Mouse (Mus musculus) intestine, embryonic 14.5 days (tissue): ENCODE data around the gene 1810010H24Rik. TPM values are rescaled to one million over a fixed set of nuclear protein-coding genes. Genes with fewer than 3 reads are reported as not detected.
A peak's percentile ranks its signal among the peaks of the same experiment; 100 is the strongest.
"Not testable (repeated sequence)": the region's sequence is repeated elsewhere in the genome, so short reads cannot be mapped to it uniquely, and the experiment has no call there.

ENCODE experiments used
- ATAC-seq: fragments of 200-750 bp; cut with Nextera tagmentation; replicated peaks from 2 replicates; pipeline ENCODE4 v1.8.0; 2017; ENCODE audit warnings: low read depth, moderate number of reproducible peaks, moderate TSS enrichment, moderate library complexity; ENCODE audit not compliant: low FRiP score, low TSS enrichment
- DNase-seq: peaks from one replicate; pipeline ENCODE4 v3.0.0-alpha.2; 2018; ENCODE audit warnings: low spot score
- H3K27ac ChIP-seq: fragments of 300-500 bp; sonication (generic); 2 replicates; pipeline ENCODE4 v1.5.1; 2014; ENCODE audit warnings: low read depth, mild to moderate bottlenecking, control low read depth
- H3K27me3 ChIP-seq: fragments of 300-500 bp; sonication (generic); replicated peaks from 2 replicates; pipeline ENCODE4 v1.6.1; 2014; ENCODE audit warnings: low read length, control low read depth; ENCODE audit not compliant: control insufficient read depth, insufficient read depth
- H3K36me3 ChIP-seq: fragments of 300-500 bp; sonication (generic); 2 replicates; pipeline ENCODE4 v1.6.1; 2014; ENCODE audit warnings: low read length, control low read depth; ENCODE audit not compliant: control insufficient read depth, insufficient read depth
- H3K4me1 ChIP-seq: fragments of 300-500 bp; sonication (generic); replicated peaks from 2 replicates; pipeline ENCODE4 v1.6.1; 2014; ENCODE audit warnings: low read length, control low read depth, mixed read lengths; ENCODE audit not compliant: control insufficient read depth, insufficient read depth
- H3K4me2 ChIP-seq: fragments of 300-500 bp; sonication (generic); 2 replicates; pipeline ENCODE4 v1.6.1; 2014; ENCODE audit warnings: low read length
- H3K4me3 ChIP-seq: fragments of 300-500 bp; sonication (generic); 2 replicates; pipeline ENCODE4 v1.5.1; 2014; ENCODE audit warnings: low read depth, low read length, control low read depth, mixed read lengths
- H3K9ac ChIP-seq: fragments of 300-500 bp; sonication (generic); 2 replicates; pipeline ENCODE4 v1.6.1; 2014; ENCODE audit warnings: mild to moderate bottlenecking, low read length
- H3K9me3 ChIP-seq: fragments of 300-500 bp; sonication (generic); 2 replicates; pipeline ENCODE4 v1.6.1; 2016; ENCODE audit warnings: low read length, control low read depth; ENCODE audit not compliant: control insufficient read depth
- WGBS: fragments of 180-500 bp; shearing (Covaris S2); extraction: QIAGEN DNeasy Blood & Tissue Kit; methylation state at CpG from one replicate; pipeline ENCODE4 v1.1.7; 2014; 5-methylcytosine and 5-hydroxymethylcytosine counted together
- polyA plus RNA-seq: library from polyadenylated mRNA; unstranded; fragments of >200 nt; fragmentation: Nextera tagmentation; extraction: Ambion mirVana; gene quantifications from 2 replicates; pipeline ENCODE4 v1.2.1, GENCODE M21; 2014

The 1810010H24Rik gene
- polyA plus RNA-seq, 1 experiment from 2014 or later, result 2.9 TPM

DNA sequence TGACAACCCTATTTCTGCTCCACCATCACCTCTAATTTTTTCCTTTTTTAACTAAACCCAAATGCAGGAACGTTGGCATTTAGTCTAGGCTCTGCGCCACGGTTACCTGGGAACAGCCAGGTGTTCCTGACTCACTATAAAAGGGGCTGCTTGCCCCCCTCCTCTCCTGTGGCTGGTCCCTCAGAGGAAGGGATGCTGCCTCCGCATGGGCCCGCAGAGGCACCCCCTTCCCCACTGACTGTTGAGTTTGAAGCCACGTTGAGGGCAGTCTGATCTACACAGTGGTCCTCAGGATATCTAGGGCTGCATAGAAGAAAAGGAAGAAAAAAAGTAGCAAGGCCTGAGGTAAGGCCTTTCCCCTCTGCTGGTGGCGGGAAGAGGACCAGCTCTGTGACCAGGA is 14.3 kb upstream of the 1810010H24Rik start:
- H3K4me3 ChIP-seq, result no peak overlapping the region
- H3K27me3 ChIP-seq, result no peaks in the 10 kb centered on the region
- H3K4me2 ChIP-seq, result peak overlapping the region; percentile 50; the same call in 1 of the 2 replicates
- no peak for ATAC-seq
- H3K9ac ChIP-seq, result no peak overlapping the region
- DNase-seq, result peak; percentile 50
- no peak overlapping the region for H3K27ac ChIP-seq
- H3K9me3 ChIP-seq, result no peaks in the 10 kb centered on the region
- H3K4me1 ChIP-seq, result peaks cover 9% of the 10 kb centered on the region
- H3K36me3 ChIP-seq, result no peaks in the 10 kb centered on the region
- 78% methylated on average over 7 of the region's 7 CpGs for WGBS

DNA sequence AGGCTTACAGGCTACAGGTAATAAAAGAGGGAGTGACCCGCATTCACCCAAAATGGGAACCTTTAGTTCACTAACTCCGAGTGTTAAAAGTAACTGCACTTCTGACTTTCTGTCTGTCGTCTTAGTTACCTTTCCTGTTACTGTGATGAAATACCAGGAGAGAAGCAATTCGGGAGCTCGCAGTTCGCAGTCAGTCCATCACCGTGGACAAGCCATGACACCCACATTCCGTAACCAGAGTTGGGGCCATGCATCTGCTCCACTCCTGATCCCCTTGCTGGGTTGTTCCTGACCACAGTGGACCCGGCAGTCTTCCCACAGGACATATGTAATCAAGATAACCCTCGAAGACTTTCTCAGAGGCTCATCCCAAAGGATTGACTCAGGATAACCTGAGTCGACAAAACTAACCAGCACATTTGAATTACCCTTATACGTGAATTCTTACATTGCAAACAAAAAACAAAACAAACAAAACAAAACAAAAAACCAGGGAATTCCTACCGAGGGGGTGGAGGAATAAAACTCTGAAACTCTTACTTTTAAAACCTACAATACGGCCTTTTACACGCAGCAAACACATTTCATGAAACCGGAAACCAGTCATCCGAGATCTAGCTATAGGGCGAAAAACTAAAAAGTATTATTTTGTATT is 13.7 kb upstream of the 1810010H24Rik start:
- Histone ChIP-seq H3K4me2 (peak overlapping the region; percentile 50), H3K9ac (peak overlapping the region; percentile 59), H3K4me3 (peak overlapping the region; percentile 45), H3K4me1 (peaks cover 9% of the 10 kb centered on the region), H3K27ac (peak overlapping the region; percentile 87), H3K9me3 (no peaks in the 10 kb centered on the region), H3K36me3 (no peaks in the 10 kb centered on the region), H3K27me3 (no peaks in the 10 kb centered on the region)
- ATAC-seq (no peak), DNase-seq (peak; percentile 51)
- WGBS, result 24% methylated on average over 18 of the region's 18 CpGs

DNA sequence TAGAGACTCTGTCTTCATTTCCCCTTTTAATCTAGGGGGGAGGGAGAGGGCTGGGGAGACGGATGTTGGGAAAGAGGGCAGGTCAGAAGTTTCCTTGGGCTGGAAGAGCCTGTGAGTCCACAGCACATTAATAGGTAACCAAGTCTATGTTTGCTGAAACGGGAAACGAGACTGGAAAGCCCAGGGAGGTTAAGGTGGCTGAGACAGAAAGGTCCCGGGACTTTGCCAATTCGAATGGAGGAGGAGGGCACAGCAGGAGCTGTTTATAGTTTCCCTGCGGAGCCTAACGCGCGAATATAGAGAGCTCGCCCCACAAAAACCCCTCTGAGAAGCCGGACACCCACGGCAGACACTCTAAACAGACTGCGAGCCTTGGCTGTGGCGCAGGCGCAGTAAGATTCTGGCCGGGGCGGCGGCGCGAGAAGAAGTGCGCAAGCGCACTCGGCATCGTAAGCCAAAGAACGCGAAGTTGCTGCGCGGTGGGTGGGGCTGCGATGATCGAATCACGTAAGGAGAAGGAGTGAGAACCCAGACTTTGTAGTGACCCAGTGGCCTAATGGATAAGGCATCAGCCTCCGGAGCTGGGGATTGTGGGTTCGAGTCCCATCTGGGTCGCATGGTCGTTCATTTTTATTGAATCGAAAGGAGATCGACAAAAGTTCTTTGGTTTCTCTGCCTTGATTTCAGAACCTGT is 13.0 kb upstream of the 1810010H24Rik start:
- peak overlapping the region; percentile 87 for H3K27ac ChIP-seq
- H3K9me3 ChIP-seq, result no peaks in the 10 kb centered on the region
- DNase-seq, result peak; percentile 100
- peak overlapping the region; percentile 50 for H3K4me2 ChIP-seq
- no peaks in the 10 kb centered on the region for H3K27me3 ChIP-seq
- H3K9ac ChIP-seq, result peak overlapping the region; percentile 59
- ATAC-seq, result peak; percentile 95
- peaks cover 9% of the 10 kb centered on the region for H3K4me1 ChIP-seq
- no peaks in the 10 kb centered on the region for H3K36me3 ChIP-seq
- WGBS, result under 1% methylated on average over 37 of the region's 37 CpGs
- H3K4me3 ChIP-seq, result peak overlapping the region; percentile 45

DNA sequence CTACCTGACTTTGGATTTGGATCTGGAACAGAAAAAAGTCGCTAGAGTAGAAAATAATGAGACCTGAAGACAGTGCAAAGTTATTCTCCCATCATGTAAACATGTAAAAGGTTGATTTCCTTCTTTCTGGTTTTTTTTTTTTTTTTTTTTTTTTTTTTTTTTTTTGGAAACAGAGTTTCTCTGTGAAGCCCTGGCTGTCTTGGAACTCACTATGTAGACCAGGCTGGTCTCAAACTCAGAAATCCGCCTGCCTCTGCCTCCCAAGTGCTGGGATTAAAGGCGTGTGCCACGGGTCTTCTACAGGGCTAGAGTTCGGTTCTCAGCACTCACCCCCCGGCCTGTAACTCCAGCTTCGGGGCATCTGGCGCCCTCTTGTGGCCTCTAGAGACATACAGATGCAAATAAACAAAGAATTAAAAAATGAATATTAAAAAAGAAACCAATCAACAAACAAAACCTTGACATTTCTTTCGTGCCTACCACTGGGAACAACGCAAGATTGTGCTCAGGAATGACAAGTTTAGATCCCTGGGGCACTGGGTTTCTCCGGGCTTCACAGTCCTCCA is 11.4 kb upstream of the 1810010H24Rik start:
- ATAC-seq (no peak), DNase-seq (no peak)
- Histone ChIP-seq H3K4me3 (no peak overlapping the region), H3K36me3 (no peaks in the 10 kb centered on the region), H3K4me2 (no peak overlapping the region), H3K4me1 (peaks cover 9% of the 10 kb centered on the region), H3K27ac (no peak overlapping the region), H3K27me3 (no peaks in the 10 kb centered on the region), H3K9me3 (no peaks in the 10 kb centered on the region), H3K9ac (no peak overlapping the region)
- 79% methylated on average over 11 of the region's 11 CpGs for WGBS

DNA sequence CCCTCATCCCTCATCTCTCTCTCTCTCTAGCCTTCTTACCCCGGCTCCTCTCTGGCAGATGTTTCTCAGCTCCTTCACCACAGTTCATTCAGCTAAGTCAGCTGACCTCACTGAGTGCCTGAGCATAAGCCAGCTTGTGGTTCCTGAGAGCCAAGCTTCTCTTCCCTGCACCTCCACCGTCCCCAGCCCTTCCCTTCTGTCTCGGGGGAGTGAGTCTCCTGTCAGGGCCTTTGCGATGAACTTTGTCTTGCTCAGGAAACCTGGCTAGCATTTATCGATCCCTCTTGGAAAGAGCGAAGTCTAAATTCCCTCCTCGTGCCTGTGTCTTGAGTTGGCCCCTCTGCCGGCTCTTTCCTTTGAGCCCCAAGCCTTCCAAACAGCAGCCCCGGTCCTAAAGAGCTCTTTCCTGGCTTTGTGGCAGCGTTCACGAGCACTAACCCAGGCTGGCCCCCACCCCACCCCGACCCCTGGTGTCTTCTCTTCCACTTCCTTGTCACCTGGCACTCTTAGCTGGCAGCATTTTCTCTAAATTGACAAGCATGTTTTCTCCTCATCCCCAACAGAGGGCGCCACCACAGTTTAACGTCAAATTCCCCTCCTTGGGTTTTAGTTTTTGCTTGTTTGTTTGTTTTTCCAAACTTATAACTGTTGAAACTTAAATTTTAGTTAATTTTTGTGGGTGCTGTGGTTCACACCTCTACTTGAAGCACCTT is 10.7 kb upstream of the 1810010H24Rik start:
- Histone ChIP-seq H3K9ac (no peak overlapping the region), H3K4me1 (peaks cover 9% of the 10 kb centered on the region), H3K4me2 (peak overlapping the region; percentile 23; the same call in 1 of the 2 replicates), H3K9me3 (no peaks in the 10 kb centered on the region), H3K36me3 (no peaks in the 10 kb centered on the region), H3K27me3 (no peaks in the 10 kb centered on the region), H3K4me3 (no peak overlapping the region), H3K27ac (no peak overlapping the region)
- no peak for ATAC-seq
- peak; percentile 58 for DNase-seq
- WGBS, result 36% methylated on average over 14 of the region's 14 CpGs

DNA sequence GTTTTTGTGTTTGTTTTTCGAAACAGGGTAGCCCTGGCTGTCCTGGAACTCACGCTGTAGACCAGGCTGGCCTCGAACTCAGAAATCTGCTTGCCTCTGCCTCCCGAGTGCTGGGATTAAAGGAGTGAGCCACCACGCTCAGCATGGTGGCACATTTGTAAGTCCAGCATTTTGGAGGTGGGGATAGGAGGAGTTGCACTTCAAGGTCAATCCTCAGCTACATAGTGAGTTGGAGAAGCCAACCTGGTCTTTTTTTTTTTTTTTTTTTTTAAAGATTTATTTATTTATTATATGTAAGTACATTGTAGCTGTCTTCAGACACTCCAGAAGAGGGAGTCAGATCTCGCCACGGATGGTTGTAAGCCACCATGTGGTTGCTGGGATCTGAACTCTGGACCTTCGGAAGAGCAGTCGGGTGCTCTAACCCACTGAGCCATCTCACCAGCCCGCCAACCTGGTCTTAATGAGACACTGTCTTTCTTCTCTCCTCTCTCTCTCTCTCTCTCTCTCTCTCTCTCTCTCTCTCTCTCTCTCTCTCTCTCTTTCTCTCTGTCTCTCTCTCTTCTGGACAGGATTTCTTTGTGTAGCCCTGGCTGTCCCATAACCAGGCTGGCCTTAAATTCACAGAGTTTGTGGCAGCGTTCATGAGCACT is 9.8 kb upstream of the 1810010H24Rik start:
- ATAC-seq, H3K4me2 ChIP-seq, H3K27ac ChIP-seq, H3K27me3 ChIP-seq, H3K4me3 ChIP-seq, H3K36me3 ChIP-seq, H3K9ac ChIP-seq, DNase-seq, H3K9me3 ChIP-seq, H3K4me1 ChIP-seq: not testable (repeated sequence)
- 74% methylated on average over 11 of the region's 11 CpGs for whole genome bisulfite sequencing

DNA sequence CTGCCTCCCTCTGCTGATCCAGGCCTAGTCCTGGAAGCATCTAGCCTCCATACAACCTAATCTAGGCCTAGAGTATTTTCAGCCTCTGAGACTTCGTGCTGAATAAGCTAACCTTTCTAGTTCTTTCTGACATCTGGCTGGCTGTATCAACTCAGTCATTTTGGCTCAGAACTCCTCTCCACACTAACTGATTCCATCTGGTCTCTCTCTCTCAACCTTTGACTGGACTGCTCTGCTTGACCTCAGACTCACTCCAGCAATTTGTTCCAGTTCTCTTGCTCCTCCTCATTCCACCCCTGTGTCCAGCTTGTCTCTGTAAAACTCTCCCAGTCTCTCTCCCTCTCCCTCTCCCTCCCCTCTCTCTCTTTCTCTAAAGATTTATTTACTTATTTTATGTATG is 8.6 kb upstream of the 1810010H24Rik start:
- ATAC-seq (no peak), DNase-seq (no peak)
- Histone ChIP-seq H3K36me3 (no peaks in the 10 kb centered on the region), H3K27me3 (no peaks in the 10 kb centered on the region), H3K27ac (no peak overlapping the region), H3K9me3 (no peaks in the 10 kb centered on the region), H3K4me2 (no peak overlapping the region), H3K4me1 (peaks cover 2% of the 10 kb centered on the region; the same call in 1 of the 2 replicates), H3K4me3 (no peak overlapping the region), H3K9ac (no peak overlapping the region)
- 53% methylated on average over 1 of the region's 1 CpGs for WGBS

DNA sequence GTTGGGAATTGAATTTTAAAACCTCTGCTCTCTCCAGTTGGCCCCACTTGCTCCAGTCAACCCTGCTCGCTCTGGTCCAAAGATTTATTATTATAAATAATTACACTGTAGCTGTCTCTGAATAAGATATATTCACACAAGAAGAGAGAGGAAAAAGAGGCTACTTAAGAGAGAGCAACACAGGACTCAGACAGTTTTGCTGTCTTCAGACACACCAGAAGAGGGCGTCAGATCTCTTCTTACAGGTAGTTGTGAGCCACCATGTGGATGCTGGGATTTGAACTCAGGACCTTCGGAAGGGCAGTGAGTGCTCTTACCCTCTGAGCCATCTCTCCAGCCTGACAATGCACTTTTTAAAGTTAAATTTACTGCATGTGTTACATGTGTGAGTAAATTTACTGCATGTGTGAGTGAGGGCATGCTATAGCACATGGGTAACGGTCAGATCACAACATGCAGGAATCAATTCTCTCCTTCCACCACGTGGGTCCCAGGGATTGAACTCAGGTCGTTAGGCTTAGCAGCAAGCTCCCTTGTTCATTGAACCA is 8.1 kb upstream of the 1810010H24Rik start:
- Histone ChIP-seq H3K27me3 (no peaks in the 10 kb centered on the region), H3K36me3 (no peaks in the 10 kb centered on the region), H3K27ac (no peak overlapping the region), H3K4me1 (no peaks in the 10 kb centered on the region), H3K9me3 (no peaks in the 10 kb centered on the region), H3K4me3 (no peak overlapping the region), H3K4me2 (no peak overlapping the region), H3K9ac (no peak overlapping the region)
- DNase-seq (no peak), ATAC-seq (no peak)
- WGBS, result 60% methylated on average over 6 of the region's 6 CpGs
